Mouse (Mus musculus) kidney, postnatal 36 days (tissue): Measurements from ENCODE around the gene Sncb.

Experiments
- DNase-seq, 2 experiments: peaks; one replicate each; pipeline ENCODE4 v3.0.0; 2021 to 2022; ENCODE audit warnings: mixed read lengths in 2 of 2

The Sncb gene

DNA sequence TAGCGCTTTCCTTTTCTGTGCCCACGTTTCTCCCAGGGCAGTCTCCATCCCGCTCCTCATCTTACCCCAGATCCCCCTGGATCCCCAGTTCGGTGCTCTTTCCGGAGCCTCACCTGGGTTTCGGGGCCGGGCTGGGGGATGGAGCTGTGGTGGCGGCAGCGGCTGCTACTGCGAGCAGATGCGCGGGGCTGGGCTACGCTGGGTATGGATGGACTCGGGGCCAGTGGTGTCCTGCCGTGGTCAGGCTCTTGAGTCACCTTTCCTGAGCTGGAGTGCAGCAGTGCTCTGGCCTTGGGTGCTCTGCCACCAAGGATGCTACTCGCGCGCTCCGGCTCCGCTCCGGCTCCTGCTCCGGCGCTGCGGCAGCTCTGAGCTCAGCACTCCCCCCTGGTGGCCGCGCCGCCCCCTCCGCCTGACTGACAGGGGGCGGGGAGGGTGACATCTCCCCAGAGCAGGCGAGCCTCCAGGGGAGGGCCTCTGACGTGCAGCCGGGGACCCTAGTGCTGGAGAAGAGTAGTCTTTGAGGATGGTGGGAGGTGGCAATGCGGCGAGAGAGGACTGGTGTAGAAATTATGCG is at the start of gene Sncb:
Gene Sncb (minus strand): TSS at position 404 of the 577 bp plus-strand sequence.
- peak in 1 of 2 experiments; percentile 68 for DNase-seq

DNA sequence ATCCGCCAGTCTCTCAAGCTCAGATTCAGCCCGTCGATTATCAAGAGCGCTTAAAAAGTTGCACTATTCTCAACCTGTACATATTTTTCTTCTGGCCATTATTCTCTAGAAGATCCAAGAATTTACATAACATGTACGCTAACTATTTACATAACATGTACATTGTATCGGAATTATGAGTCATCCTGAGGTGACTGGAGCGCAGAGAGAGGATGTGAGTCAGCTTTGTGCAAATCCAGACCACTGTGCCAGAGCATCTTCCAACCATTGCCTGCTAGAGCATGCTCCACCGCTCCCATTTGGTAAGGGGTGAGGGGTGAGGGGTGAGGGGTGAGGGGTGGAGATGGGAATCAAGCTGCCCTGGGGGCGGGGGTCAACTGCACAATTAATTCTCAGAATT is 47.0 kb upstream of the Sncb start:
- no peak for DNase-seq

DNA sequence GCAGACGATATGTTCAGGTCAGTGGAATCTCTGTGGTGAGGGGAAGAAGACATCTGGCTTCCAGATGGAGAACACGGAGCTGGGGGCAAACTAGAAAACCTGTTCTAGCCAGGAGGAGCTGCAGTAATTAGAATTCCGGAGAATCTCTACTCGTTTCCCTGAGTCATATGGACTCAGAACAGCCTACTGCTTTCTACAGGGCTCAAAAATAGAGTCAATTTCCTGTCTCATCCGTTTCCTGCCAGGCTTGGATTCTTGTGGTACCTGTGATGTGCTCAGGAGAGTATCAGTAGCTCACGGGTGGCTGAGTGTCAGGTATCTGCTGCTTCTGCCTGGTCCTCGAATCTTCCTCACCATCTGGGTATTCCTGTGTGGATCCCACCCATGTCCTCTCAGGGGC is 45.1 kb upstream of the Sncb start:
- DNase-seq, result no peak

DNA sequence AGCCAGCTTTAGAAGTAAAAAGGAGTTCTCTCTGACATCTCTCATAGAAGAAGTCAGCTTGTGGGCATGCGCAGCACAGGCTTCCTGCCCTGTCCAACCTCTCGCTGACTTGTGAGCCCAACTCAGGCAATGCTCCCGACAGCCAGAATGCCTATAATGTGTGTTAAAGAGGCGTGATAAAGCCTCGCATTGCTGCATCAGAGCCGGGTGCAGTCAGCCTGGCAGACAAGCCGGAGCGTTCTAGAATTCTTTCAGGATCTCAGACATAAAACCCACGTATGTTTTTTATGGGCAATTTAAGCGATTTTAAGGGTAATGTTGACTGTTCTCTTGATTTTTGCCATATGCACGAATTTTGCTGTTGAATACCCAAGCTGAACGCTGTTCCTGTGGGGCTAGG is 41.7 kb upstream of the Sncb start:
- no peak for DNase-seq

DNA sequence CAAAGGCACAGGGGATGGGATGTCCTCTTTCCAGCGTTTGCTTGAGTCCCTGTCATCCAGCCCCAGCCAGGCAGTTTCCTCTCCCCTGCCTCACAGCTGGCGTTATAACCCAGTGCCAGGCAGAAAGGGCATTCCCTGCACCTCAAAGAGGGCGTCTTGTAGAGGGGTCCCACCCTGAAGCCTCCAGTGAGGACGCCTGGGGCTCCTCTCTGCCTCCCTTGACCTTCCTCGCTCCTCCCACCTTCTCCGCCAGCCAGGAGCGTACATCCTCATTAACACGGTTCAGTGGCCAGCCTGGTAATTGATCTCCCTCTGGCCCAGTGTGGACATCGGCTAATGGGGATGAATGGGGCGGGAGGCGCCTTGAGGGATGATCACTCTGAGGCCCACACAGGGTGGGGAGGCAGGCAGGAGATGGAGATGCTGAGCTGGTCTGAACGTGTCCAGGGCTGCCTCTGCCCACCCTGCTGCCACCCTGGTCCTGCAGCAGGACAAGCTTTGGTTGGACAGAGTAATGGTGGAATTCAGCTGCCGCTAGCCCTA is 40.1 kb upstream of the Sncb start:
- DNase-seq, result no peak

DNA sequence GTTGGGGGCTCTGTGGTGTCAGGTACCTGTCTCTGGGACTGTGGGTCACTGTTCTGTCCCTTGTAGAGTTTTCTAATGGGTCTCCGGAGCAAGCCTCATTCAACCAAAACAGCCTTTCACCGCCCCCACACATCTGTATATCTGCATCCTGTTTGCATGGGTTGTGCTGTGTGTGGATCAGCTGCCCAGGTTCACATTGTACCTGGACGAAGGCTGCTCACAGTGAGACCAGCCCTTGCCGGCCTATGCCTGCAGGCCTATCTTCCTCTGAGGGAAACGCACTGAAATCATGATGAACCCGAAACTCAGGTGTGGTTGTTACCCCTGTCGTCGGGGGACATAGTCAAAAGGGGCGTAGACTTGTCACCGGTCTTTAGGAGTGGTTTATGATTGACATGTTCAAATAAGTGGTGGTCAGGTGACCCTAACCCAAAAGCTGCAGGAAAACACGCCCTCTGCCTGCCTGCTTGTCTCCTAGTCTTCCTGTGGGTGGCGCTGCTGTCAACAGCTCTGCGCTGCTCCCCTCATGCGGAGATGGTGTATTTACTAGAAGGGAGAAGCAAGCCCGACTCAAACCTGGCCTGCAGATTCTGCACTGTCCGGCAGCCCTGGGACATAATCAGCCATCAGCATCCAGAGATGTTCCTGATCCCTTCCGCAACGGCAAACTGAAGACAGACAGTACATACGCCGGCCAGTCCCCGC is 38.9 kb upstream of the Sncb start:
- DNase-seq, result no peak

DNA sequence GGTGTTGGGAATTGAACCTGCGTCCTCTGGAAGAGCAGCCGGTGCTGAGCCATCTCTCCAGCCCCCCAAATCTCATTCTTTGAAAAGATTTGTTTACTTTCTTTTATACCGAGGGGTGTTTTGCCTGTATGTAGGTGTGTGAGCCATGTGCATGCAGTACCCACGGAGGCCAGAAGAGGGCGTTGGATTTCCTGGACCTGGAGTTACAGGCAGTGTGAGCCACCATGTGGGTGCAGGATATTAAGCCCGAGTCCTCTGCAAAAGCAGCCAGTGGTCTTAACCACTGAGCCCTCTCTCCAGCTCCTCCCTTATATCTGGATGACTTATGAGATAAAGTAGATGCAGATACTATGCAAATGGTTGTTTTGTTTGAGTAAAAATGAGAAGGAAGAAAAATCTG is 36.6 kb upstream of the Sncb start:
- no peak for DNase-seq

DNA sequence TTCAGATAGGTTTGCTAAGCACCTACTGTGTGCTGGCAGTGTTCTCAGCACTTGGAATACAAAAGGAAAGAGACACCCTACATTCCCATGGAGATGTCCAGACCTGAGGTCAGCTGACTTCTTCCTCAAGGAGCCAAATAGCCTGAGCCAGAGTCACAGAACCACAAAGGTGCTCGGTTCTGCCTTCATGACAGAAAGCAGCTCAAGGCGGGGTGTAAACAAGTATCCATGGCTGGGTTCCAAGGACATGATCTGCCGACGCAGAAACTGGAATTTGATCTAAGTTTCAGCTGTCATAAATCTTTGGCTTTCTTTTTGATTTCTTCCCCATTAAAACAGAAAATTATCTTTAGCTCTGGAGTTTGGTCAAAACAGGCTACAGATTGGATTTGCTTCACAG is 33.8 kb upstream of the Sncb start:
- peak; percentile 10 to 18 for DNase-seq

DNA sequence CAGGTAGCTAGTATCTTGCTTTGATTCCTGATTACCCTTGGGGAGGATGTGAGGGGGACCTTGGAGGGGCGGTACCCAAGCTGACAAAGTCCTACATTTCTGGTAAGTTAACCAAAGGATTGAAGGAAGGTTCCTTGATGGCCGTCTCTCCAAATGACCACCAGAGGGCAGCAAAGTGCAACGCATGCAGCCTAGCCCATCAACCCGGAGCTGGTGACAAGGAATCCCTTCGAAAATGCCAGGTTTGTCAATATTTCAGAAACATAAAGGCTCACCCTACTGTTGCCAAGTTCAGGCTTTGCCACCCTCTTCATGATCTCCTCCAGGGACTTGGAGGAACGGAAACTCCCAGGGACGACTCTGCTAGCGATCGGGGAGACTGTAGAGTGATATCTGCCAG is 33.3 kb upstream of the Sncb start:
- DNase-seq, result peak; percentile 66 to 86

DNA sequence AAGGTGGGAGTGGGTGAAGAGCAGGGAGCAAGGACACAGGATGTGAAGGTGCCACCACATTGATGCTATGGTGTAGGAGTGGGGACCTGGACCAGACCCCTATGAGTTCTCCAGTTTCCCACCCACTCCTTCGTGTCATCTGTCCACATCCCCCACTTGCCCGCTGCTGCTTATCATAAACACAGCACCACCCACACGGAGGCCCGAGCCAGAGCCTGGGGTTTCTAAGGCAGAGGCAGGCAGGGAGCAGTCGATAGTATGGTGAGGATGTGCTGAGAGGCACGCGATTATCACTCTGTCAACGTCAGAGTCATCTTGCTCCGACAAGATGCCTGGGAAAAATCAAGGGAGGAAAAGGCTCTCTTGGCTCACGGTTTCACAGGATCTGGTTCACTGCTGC is 32.3 kb upstream of the Sncb start:
- DNase-seq, result no peak

DNA sequence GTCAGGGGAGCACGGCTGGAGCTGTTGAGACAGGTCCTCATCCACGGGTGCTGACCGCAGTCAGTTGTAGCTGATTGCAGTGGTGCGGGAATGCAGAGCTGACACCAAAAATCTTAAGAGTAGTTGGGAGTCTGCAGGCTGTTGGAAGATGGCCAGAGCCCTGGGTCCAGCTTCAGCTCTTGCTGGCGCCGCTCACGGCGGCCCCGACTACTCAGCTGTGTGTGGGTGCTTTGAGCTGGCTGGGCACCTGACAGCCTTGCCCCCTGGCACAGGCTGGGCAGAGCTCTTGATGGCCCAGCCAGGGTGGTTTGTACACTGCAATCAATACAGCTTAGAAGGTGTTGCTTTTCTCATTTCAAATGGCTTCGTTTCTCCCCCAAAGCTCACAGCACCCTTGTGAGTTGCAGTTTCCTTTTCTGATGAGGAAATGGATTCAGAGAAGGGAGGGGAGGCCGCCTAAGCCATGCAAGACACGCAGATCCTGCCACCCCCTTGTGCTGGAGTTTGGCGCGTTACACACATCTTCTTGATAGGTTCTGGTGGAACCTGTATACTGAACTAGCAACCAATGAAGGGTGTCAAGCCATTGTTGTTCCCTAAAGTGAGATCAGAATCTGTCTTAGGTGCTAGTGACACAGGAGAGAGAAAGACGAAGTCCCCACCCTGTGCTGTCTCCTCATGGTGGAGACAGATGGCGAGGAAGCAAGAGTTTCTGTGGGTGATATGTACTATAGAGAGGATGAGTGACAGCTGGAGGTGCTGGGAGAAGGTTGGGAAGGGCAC is 31.7 kb upstream of the Sncb start:
- DNase-seq, result no peak

DNA sequence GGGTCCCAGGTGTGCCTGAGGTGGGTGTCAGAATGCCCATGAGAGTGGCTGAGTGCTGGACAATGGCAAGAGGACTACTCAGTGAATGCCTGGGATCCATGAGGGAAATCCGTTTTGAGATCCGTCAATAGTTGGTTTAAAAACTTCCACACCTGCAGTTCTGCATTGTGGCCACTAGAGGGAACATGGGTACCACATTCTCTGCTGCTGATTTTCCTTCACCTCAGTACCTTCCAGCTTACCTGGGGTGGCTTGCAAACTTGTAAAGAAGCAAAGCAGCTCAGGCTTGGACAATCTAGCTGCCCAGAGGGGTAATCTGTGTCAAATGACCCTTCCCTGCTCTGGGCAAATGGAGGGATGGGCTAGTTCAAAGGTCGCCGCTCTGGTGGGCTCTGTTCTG is 31.0 kb upstream of the Sncb start:
- peak; percentile 29 to 59 for DNase-seq

DNA sequence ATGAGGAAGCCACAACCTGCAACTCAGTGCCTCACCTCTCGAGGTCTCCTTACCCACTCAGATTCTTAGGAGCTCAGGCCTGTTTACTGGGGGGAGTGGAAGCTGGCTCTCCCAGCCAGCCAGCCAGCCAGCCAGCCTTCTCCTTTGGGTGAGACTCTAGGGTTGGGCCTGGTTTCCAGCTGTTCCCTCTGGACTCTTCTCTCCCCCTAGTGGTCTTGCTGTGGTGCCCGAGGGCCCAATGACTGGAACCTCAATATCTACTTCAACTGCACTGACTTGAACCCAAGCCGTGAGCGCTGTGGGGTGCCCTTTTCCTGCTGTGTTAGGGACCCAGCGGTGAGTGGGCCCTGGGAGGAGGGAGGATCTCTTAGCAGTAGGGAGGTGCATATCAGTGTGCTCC is 28.4 kb upstream of the Sncb start:
- DNase-seq, result no peak

DNA sequence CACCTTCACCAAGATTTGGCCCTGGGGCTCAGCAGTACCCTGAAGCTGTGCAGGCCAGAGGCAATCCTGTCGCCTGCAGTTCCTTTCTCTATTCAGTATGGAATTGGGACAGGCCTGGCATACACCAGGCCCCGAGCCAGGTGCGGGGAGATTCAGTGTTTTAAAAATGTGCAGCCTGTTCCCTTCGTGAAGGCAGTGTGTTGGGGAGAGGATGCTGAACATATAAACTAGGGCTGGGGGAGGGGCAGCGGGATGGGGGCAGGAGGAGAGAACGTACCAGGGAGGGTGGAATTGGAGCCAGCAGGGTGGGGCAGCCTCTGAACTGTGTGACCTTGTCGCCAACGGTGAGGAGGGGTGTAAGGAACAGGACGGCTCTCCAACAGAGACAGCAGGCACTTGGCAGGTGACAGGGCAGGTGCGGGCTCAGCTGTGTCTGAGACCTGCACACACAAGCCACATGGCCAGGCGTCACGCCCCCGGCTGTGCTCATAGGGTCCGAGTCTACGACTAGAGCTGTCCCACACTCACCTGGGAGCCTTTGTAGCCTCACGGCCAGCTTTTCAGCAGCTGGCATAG is 27.7 kb upstream of the Sncb start:
- no peak for DNase-seq

DNA sequence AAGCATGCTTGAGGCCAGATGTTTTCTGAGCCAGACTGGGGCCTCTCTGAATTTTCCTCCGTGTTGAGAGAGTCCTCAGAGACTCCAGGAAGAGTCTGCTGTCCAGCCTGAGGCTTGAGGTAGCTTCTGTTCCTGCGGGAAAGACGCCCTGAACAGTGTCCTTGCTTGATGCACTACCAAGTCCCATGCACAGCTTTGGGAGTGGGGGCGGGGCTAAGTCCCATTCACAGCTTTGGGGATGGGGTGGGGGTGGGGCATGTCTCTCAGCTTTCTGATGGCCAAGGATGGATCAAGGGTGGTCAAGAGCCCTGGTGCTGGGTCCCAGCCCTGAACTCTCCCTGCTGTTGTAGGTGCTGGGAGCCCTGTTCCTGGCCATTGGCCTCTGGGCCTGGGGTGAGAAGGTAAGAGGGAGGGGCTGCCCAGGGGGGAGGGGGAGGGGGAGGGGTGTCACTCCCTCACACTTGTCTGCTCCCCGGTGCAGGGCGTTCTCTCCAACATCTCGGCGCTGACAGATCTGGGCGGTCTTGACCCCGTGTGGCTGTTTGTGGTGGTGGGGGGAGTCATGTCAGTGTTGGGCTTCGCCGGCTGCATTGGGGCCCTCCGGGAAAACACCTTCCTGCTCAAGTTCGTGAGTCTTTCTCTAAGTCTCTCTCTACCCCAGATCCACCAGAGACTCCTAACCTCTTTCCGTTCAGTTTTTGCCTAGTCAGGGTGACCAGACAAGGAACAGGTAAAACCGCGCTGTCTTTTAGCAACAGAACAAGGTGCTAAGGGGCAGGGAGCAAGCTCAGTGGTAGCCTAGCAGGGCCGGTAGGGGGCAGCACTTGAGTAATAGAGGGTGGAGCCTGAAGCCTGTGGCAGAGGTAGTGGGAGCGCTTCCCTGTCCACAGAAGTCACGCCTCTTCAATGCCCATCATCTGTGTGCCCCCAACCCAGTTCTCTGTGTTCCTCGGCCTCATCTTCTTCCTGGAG is 26.1 kb upstream of the Sncb start:
- DNase-seq, result peak in 1 of 2 experiments; percentile 45

DNA sequence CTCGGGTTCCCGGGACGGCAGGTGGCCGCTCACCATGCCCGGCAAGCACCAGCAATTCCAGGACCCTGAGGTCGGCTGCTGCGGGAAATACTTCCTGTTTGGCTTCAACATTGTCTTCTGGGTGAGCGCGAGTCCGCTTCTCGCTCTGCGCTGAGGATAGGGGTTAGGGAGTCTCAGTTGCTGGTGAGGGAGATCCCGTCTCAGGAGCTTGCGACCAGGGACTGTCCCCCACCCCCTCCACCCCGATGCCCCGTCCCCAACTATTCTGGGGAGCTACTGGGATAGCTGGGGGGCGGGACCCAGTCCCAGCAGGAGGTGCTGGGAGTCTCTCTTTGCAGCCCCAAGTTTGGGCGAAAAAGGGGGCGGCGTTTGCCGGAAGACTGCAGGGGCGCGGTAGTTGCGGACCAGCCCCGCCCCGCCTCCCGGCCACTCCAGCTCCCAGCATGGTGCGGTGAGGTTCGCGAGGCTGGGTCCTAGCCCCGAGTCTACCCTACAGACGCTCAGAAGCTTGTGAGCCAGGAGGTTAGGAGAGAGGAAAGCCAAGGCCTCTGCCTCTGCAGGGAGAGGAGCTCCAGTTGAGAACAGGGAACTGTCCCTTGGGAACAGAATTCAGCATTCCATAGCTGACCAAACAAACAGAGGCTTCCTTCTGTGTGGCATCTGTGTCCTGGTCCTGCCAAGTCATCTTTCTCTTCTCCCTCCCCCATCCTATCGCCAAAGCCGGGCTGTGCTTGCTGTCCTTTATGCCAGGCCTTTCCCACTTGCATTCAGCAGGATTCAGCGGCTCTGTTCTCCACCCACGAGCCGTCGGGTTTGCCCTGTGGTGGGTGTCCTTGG is 23.4 kb upstream of the Sncb start:
- DNase-seq, result peak; percentile 35 to 73

DNA sequence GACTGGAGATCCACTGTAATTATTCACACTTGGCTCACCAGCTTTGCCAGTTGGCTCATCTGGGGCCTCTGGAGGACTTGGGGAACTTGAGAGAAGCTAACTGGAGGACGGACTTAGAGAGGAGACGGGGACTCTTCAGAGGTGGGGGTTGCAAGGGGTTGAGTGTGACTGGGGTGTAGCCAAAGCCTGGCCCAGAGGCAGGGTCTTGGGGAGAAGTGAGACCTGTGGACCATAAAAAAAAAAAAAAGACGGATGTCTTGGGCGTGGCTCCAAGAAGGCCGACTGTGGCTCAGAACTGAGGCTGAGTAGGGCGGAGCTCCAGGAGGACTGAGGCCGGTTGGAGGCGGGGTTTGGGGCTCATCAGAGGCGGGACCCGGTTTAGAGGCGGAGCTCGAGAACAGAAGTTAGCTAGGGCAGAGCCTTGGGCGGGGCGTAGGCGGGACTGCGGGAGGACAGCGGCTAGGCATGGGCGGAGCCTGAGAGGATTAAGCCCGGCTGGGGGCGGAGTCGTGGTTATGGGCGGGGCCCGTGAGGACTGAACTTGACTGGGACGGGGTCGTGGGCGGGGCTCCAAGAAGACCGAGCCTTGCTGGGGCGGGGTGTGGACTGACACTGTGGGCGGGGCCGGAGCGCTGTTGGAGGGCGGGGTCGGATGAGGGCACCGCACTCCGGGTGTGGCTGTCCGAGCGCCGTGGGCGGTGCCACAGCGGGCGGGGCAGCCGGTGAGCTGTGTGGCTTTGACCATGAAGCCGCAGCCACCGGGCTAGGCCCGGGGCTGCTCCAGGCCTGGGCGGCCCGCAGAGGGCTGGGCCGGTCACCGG is 22.6 kb upstream of the Sncb start, which contains the start of gene Tspan17:
Gene Tspan17 (plus strand): TSS at position 638 of the 821 bp plus-strand sequence.
- peak; percentile 97 to 99 for DNase-seq

DNA sequence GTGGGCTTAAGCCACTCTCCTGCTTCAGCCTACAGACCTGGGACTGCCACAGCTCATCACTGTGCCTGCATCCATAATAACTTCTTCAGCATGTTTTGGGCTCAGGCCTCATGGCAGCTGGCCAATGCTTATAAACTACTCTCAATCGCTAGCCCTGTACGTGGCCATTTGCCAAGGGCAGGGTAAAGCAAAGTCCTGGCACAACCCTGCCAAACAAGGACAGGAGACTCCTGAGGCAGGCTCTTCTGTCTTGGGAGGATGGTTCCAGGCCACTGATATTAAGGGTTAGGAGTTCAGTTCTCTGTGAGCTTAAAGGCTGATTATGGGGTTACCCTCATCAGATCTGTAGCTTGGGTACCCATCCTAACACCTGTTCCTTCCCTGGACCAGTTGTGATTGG is 21.2 kb upstream of the Sncb start:
- peak; percentile 58 to 67 for DNase-seq

DNA sequence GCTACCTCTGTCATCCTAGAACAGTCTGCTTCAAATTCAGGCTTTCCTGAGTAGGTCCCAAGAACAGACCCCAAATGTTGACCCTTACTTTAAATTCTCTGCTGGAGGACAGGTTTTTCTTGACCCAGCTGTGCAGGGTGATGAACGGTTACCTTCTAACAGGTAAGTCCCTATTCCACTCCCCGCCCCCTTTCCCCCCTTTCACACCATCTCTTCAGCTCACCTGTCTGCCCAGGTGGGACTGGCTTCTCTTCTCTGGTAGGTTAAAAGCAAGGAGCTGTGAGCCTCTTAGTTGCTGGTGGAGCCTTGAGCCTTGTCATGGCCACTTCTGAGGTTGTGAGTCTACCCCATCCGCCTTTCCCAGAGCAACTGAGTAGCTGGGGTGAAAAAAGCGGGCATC is 17.3 kb upstream of the Sncb start, which contains the start of gene Eif4e1b:
Gene Eif4e1b (plus strand): TSS at position 301 of the 400 bp plus-strand sequence.
- DNase-seq, result no peak

DNA sequence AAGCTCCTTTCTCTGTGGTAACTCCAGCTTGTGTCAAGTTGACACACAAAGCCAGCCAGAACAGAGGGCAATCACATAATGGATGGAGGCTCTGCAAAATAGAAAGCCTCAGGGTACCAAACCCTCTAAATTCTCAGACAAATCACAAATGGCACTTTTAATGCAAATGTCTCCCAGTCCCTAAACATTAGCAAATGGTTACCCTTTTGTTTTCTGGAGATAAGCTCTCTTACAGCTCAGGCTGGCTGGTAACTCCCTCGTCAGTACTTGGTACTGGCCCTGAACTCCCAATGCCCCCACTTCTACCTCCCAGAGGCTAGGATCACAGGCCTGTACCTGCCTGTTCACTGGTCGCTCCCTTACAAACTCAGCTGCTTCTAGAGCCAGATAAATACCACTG is 16.8 kb upstream of the Sncb start:
- no peak for DNase-seq
